Mouse (Mus musculus) small intestine, adult 2 months (tissue): ENCODE results near the gene Ryk.

Experiments used
- CTCF ChIP-seq: fragments of 200-500 bp; IDR thresholded peaks from 2 replicates; pipeline ENCODE4 v1.5.1; 2012; ENCODE audit warnings: low read depth, mild to moderate bottlenecking, control low read depth, inconsistent platforms, low read length, moderate library complexity, mixed read lengths; ENCODE audit not compliant: insufficient replicate concordance, insufficient read length; ENCODE audit errors: extremely low read depth
- POLR2A ChIP-seq: fragments of 200-500 bp; IDR thresholded peaks from 2 replicates; pipeline ENCODE4 v1.6.1; 2012; ENCODE audit warnings: low read depth, mild to moderate bottlenecking, control low read depth, inconsistent platforms, low read length, moderate library complexity

GRCm38 (mm10) chr9:102857856-102858255 lies 23.1 kb downstream of the Ryk start:
- TF ChIP-seq POLR2A: no peak
- TF ChIP-seq CTCF: no peak
